Mouse (Mus musculus) embryonic facial prominence, embryonic 14.5 days (tissue): ENCODE measurements at regions not wholly inside any gene's neighbourhood (a gene's known extent, or its start where the extent isn't known, plus 50 kb on each side); places are given as distances from the start of the nearest gene placed in this dataset.
A peak's percentile ranks its signal among the peaks of the same experiment; 100 is the strongest.

Experiments used
- ATAC-seq: fragments of 200-750 bp; cut with Nextera tagmentation; 2 replicates; pipeline ENCODE4 v1.8.0; 2017; ENCODE audit warnings: low read depth, moderate number of reproducible peaks, moderate TSS enrichment
- DNase-seq: peaks from one replicate; pipeline ENCODE4 v3.0.0-alpha.2; 2015; ENCODE audit warnings: low spot score
- H3K27ac ChIP-seq: fragments of 300-500 bp; sonication (generic); replicated peaks from 2 replicates; pipeline ENCODE4 v1.5.1; 2014; ENCODE audit warnings: low read depth, mild to moderate bottlenecking, low read length, moderate library complexity
- H3K27me3 ChIP-seq: fragments of 300-500 bp; sonication (generic); replicated peaks from 2 replicates; pipeline ENCODE4 v1.6.1; 2014; ENCODE audit warnings: low read length; ENCODE audit not compliant: control insufficient read depth, insufficient read depth
- H3K36me3 ChIP-seq: fragments of 300-500 bp; sonication (generic); 2 replicates; pipeline ENCODE4 v1.6.1; 2014; ENCODE audit warnings: low read length, mixed read lengths; ENCODE audit not compliant: control insufficient read depth, insufficient read depth
- H3K4me1 ChIP-seq: fragments of 300-500 bp; sonication (generic); 2 replicates; pipeline ENCODE4 v1.6.1; 2014; ENCODE audit warnings: antibody characterized with exemption, low read length; ENCODE audit not compliant: control insufficient read depth, insufficient read depth
- H3K4me2 ChIP-seq: fragments of 300-500 bp; sonication (generic); 2 replicates; pipeline ENCODE4 v1.6.1; 2014; ENCODE audit warnings: low read depth, mild to moderate bottlenecking, low read length, moderate library complexity, mixed read lengths
- H3K4me3 ChIP-seq: fragments of 300-500 bp; sonication (generic); 2 replicates; pipeline ENCODE4 v1.5.1; 2014; ENCODE audit warnings: low read depth, mild to moderate bottlenecking, low read length
- H3K9ac ChIP-seq: fragments of 300-500 bp; sonication (generic); 2 replicates; pipeline ENCODE4 v1.6.1; 2014; ENCODE audit warnings: low read depth, mild to moderate bottlenecking, low read length, moderate library complexity, mixed read lengths
- H3K9me3 ChIP-seq: fragments of 300-500 bp; sonication (generic); 2 replicates; pipeline ENCODE4 v1.6.1; 2016; ENCODE audit warnings: low read length; ENCODE audit not compliant: control insufficient read depth
- WGBS: fragments of 180-500 bp; shearing (Covaris S2); extraction: QIAGEN DNeasy Blood & Tissue Kit; methylation state at CpG from one replicate; pipeline ENCODE4 v1.1.7; 2014; 5-methylcytosine and 5-hydroxymethylcytosine counted together

DNA sequence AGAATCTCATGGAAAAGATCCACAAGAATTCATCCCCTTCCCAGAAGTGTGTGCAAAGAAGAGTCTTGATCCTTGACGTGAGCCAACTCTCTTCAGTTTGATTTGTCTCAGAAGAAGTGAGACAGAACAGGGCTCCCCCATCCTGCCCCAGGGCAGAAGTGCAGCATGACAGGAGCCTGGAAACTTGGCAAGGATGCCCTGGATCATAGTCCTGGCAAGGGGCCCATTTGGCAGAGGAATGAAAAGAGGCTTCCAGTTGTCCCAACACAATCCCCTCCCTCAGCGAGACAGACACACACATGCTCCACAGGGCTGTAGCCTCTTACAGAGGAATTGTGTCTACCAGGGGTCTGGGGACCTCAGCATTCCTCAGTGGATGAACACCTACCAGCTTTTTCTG is 102.7 kb downstream of the Ptpn20 start:
- peak; percentile 62 for ATAC-seq
- peaks cover 8% of the 10 kb centered on the region; the same call in 1 of the 2 replicates for H3K4me1 ChIP-seq
- H3K27ac ChIP-seq = peak overlapping the region; percentile 12; the same call in 1 of the 2 replicates
- DNase-seq = peak; percentile 88
- H3K9ac ChIP-seq = no peak overlapping the region
- 21% methylated on average over 2 of the region's 2 CpGs for WGBS
- H3K4me3 ChIP-seq = no peak overlapping the region
- H3K36me3 ChIP-seq = no peaks in the 10 kb centered on the region
- no peaks in the 10 kb centered on the region for H3K9me3 ChIP-seq
- H3K27me3 ChIP-seq = no peaks in the 10 kb centered on the region
- no peak overlapping the region for H3K4me2 ChIP-seq

DNA sequence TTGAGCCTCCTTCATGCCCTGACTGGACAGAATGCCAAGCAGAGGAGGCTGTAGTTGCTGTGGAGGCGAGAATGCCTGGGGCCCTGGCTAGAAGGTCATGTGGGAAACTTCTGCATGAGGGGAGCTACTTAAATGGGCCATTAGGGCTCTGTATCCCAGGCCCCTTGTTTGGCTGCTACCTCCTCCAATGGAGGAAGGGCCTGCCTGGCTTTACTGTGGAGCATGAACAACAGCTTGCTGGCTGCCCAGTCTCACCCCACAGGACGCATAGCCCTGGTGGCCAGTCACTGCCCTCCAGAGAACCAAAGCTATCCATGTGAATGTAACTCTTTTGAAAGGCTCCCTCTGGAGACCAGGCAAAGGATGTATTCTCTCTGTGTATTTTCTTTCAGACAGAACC is 105.2 kb downstream of the Ptpn20 start:
- Histone ChIP-seq H3K9me3 (no peaks in the 10 kb centered on the region), H3K4me2 (no peak overlapping the region), H3K27me3 (no peaks in the 10 kb centered on the region), H3K36me3 (no peaks in the 10 kb centered on the region), H3K9ac (no peak overlapping the region), H3K4me3 (no peak overlapping the region), H3K27ac (no peak overlapping the region), H3K4me1 (peaks cover 8% of the 10 kb centered on the region; the same call in 1 of the 2 replicates)
- WGBS = 77% methylated on average over 2 of the region's 2 CpGs
- ATAC-seq (no peak), DNase-seq (no peak)

DNA sequence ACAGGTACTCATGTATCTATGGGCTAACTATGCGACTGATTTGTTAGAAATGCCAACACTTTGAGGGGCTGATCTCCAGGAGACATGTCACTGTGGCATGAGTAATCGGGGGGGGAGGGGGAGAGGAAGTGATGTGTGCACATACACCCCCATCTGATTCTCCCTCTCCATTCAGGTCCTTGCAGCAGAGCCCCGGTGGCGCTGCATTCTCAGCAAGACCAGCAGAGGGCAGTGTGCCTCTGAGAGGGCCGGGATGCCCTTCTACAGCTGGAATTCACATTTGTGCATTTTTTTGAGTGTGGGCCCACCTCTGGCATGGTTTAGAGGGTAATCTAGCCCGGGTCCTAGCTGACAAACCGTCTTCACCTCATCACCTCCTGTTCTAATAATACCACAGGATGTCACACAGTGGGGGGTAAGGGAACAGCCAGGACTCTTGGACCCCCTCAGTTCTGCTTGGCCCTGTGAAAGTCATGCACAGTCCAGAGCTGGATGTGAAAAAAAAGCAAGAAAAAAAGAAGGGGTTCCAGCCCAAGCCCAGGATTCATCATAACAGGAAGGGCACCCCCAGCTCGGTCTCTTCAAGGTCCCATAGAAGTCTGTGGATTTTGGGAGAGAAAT is 106.5 kb downstream of the Ptpn20 start:
- Histone ChIP-seq H3K27ac (no peak overlapping the region), H3K9ac (no peak overlapping the region), H3K36me3 (no peaks in the 10 kb centered on the region), H3K9me3 (no peaks in the 10 kb centered on the region), H3K27me3 (no peaks in the 10 kb centered on the region), H3K4me2 (no peak overlapping the region), H3K4me1 (peaks cover 10% of the 10 kb centered on the region; the same call in 1 of the 2 replicates), H3K4me3 (no peak overlapping the region)
- ATAC-seq = 0 out of 2 replicates have a peak, but pooled peaks have one; percentile 38
- 15% methylated on average over 7 of the region's 8 CpGs for WGBS
- DNase-seq = peak; percentile 68

DNA sequence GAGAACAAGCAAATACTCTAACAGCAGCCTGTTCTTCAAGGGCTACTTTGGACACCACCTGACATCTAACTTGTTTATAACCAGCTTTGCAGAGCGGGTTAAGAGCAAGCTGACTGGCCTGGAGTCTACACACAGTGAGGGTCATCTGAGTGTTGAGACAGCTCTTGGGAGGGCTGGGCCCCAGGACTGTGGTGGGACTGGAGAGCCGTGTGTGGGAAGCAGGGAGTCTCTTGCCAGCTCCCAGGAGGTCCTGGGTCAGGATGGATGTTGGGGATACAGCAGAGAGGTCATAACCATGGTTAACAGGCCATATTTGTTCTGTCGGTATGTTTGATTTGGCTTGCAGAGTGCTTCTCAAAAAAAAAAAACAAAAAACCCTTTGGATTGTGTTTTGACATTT is 107.8 kb downstream of the Ptpn20 start:
- H3K36me3 ChIP-seq = no peaks in the 10 kb centered on the region
- 68% methylated on average over 3 of the region's 3 CpGs for WGBS

DNA sequence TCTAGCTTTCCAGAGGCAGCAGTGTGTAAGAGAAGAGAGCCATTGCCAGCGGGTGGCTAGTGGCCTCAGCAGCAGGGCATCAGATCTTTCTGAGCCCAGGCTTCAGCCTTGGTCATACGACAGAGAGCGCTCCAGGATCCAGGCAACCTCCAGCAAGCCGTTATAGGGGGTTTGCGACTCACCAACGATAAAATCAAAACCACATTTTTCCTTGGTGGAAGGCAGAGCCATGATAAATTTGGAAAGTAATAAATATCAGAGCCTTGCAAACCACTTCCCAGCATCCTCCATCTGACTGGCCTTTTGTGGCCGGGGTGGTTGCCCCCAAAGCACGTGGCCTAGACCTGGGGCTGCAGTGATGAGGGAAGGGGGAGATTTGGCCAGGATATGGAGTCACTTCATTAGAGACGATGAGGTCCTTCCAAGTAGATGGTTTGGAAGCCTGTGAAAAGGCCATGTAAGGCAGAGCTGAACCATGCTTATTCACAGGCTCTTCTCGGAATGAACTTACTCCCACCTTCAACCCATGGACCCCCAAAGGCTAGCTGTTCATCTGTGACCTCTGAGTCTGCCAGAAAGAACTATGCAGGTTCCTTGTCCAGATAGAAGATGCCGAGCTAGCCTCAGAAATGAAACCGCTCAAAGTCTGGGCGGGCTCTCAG is 110.9 kb downstream of the Ptpn20 start:
- no peaks in the 10 kb centered on the region for H3K9me3 ChIP-seq
- H3K36me3 ChIP-seq = no peaks in the 10 kb centered on the region
- H3K27me3 ChIP-seq = no peaks in the 10 kb centered on the region
- no peak overlapping the region for H3K4me2 ChIP-seq
- 0 out of 2 replicates have a peak, but pooled peaks cover 3% of the 10 kb centered on the region for H3K4me1 ChIP-seq
- no peak overlapping the region for H3K4me3 ChIP-seq
- 60% methylated on average over 13 of the region's 13 CpGs for WGBS
- ATAC-seq (no peak), DNase-seq (peak; percentile 63)
- H3K9ac ChIP-seq = no peak overlapping the region
- H3K27ac ChIP-seq = no peak overlapping the region

More for the DNA sequence above, 107.8 kb downstream of the Ptpn20 start:
- ATAC-seq = no peak
- Histone ChIP-seq H3K4me2 (no peak overlapping the region), H3K4me1 (peaks cover 3% of the 10 kb centered on the region; the same call in 1 of the 2 replicates), H3K9me3 (no peaks in the 10 kb centered on the region), H3K4me3 (no peak overlapping the region), H3K27me3 (no peaks in the 10 kb centered on the region), H3K27ac (no peak overlapping the region), H3K9ac (no peak overlapping the region)
- no peak for DNase-seq

DNA sequence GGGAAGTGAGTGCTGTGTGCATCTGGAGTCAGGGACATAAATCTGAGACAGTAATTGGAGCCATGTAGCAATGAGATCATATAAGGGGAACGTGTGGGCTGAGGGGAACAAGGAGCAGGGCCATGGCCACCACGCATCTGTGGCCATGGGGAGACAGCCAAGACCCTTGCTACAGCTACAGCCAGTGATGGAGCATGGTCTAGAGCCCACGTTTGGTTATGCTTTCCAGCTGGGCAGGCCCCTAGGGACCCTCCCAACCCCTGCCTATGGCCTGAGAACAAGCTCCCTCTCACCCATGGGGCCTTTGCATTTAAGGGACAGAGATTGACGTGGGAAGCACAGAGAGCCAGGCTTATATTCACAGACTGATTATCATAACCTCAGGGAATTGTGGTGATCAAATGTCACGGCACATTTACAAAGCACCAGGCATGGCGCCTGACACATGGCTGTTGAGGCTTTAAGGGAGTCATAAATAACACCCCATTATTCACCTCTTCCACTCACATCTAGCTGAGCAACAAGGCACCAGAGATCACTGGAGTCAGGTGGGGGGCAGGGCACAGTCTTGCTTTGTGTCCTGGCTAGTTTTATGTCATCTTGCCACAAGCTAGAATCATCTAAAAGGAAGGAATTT is 118.8 kb downstream of the Ptpn20 start:
- 45% methylated on average over 6 of the region's 6 CpGs for WGBS
- peak; percentile 53; the same call in 1 of the 2 replicates for ATAC-seq

DNA sequence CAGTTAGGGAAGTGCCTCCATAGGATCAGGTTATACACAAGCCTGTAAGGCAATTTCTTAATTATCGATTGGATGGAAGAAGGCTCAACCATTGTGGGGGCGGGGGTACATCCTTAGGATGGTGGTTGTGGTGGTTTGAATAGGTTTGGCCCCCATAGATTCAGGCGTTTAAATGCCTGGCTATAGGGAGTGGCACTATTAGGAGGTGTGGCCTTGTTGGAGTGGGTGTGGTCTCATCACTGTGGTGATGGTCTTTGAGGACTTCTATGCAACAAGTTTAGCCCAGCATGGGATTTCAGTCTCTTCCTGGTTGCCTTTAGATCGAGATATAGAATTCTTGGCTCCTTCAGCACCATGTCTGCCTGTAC is 119.3 kb downstream of the Ptpn20 start:
- H3K36me3 ChIP-seq = no peaks in the 10 kb centered on the region
- DNase-seq (no peak), ATAC-seq (no peak)
- no peaks in the 10 kb centered on the region for H3K9me3 ChIP-seq
- no peaks in the 10 kb centered on the region for H3K27me3 ChIP-seq
- WGBS = 79% methylated on average over 4 of the region's 4 CpGs
- no peak overlapping the region for H3K9ac ChIP-seq
- no peak overlapping the region for H3K4me2 ChIP-seq
- no peak overlapping the region for H3K27ac ChIP-seq
- H3K4me1 ChIP-seq = 0 out of 2 replicates have a peak, but pooled peaks cover 6% of the 10 kb centered on the region
- H3K4me3 ChIP-seq = no peak overlapping the region

More for the DNA sequence above, 118.8 kb downstream of the Ptpn20 start:
- no peaks in the 10 kb centered on the region for H3K27me3 ChIP-seq
- 0 out of 2 replicates have a peak, but pooled peaks cover 6% of the 10 kb centered on the region for H3K4me1 ChIP-seq
- no peak overlapping the region for H3K9ac ChIP-seq
- peak; percentile 29 for DNase-seq
- H3K27ac ChIP-seq = no peak overlapping the region
- no peak overlapping the region for H3K4me3 ChIP-seq
- no peaks in the 10 kb centered on the region for H3K36me3 ChIP-seq
- H3K4me2 ChIP-seq = no peak overlapping the region
- no peaks in the 10 kb centered on the region for H3K9me3 ChIP-seq

DNA sequence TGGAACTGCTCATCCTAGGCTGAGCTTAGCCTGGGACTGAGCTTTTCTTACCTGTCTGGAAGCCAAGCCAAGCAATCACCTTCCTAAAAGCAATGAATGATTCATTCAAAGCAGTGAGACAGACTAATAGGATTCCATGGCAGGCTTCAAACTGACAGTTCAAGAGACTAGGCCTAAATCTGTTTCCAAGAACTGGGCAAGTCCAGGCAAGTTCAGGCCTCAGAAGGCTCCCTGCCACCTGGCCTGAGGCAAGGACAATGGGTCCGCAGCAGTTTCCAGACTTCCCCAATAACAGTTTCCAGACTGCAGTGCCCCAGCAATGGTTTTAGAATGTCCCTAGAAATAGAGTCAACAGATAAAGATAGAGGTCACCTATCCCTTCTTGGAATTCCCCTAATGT is 123.5 kb downstream of the Ptpn20 start:
- ATAC-seq (no peak), DNase-seq (no peak)
- Histone ChIP-seq H3K9ac (no peak overlapping the region), H3K4me1 (peaks cover 19% of the 10 kb centered on the region; the same call in 1 of the 2 replicates), H3K27me3 (no peaks in the 10 kb centered on the region), H3K9me3 (no peaks in the 10 kb centered on the region), H3K27ac (no peak overlapping the region), H3K4me3 (no peak overlapping the region), H3K36me3 (no peaks in the 10 kb centered on the region), H3K4me2 (no peak overlapping the region)
- 79% methylated on average over 1 of the region's 1 CpGs for WGBS
